Mouse (Mus musculus): ENCODE results near the gene Cpt1a.

- TF ChIP-seq MAX (IDR thresholded peaks at IDR 0.05; ENCODE audit: low read depth) (no peak), POLR2A (IDR thresholded peaks at IDR 0.05; ENCODE audit: insufficient read length, low read depth) (no peak), CEBPB (IDR thresholded peaks at IDR 0.05; ENCODE audit: insufficient read depth, poor library complexity, severe bottlenecking) (no peak), TCF12 (IDR thresholded peaks at IDR 0.05; ENCODE audit: insufficient read depth, poor library complexity, severe bottlenecking) (no peak), USF1 (IDR thresholded peaks at IDR 0.05; ENCODE audit: low read depth) (no peak), POLR2AphosphoS2 (IDR thresholded peaks at IDR 0.05; ENCODE audit: insufficient read length, low read depth) (no peak), MYOD1 (IDR thresholded peaks at IDR 0.05; ENCODE audit: control insufficient read depth in 1 of 3, insufficient read length in 2 of 3, low read depth in 2 of 3) (no peak)
These were observed 3.8 kb downstream of the Cpt1a start for GRCm38 (mm10) chr19:3325771-3326478.

All from myocyte (in vitro differentiated cells).